Mouse (Mus musculus) layer of hippocampus, postnatal 25 days (tissue): ENCODE data around the gene Magea8. TPM values are rescaled to one million over a fixed set of nuclear protein-coding genes. Genes with fewer than 3 reads are reported as not detected.
"Not testable (repeated sequence)": the region's sequence is repeated elsewhere in the genome, so short reads cannot be mapped to it uniquely, and the experiment has no call there.

Source experiments
- DNase-seq, 2 experiments: peaks; one replicate each; pipeline ENCODE4 v3.0.0; 2022; ENCODE audit warnings: mixed read lengths in 2 of 2, low spot score in 1 of 2; ENCODE audit errors: extremely low spot score in 1 of 2
- total RNA-seq, 2 experiments: library from RNA; stranded (reverse); gene quantifications; 2 replicates each; pipeline ENCODE4 v1.2.3; 2021

Magea8 gene
- not detected for total RNA-seq

GRCm38 (mm10) chrX:154995750-154996149, at the start of gene Magea8:
TSS of gene Magea8 (minus strand) at chrX:154995850.
- DNase-seq: not testable (repeated sequence)

- DNase-seq: not testable (repeated sequence)
These were observed 46.2 kb downstream of the Magea8 start, which contains the start of gene Magea3 for GRCm38 (mm10) chrX:154949405-154949804. TSS of gene Magea3 (minus strand) at chrX:154949505.

GRCm38 (mm10) chrX:154935887-154936286, 59.8 kb downstream of the Magea8 start, which contains the start of gene Magea6:
TSS of gene Magea6 (minus strand) at chrX:154935987.
- DNase-seq: not testable (repeated sequence)

Other genes with a start within 250 kb of the Magea8 start
- gene Cldn34b1, start 105.6 kb downstream of the Magea8 start, total RNA-seq: not detected
- not detected for gene Magea6, start 59.9 kb downstream of the Magea8 start, total RNA-seq
- gene Magea3, start 46.3 kb downstream of the Magea8 start, total RNA-seq: not detected
- gene Magea5, start 67.3 kb upstream of the Magea8 start, total RNA-seq: not detected
- gene Magea1, start 93.9 kb upstream of the Magea8 start, total RNA-seq: not detected
- not detected for gene Magea2, start 97.8 kb upstream of the Magea8 start, total RNA-seq
- not detected for gene Cldn34b2, start 132.6 kb upstream of the Magea8 start, total RNA-seq
- gene Sat1, start 220.6 kb upstream of the Magea8 start, total RNA-seq: 10 to 100 TPM; 57.6 to 79.1 TPM